19 mouse cellular contexts compared by ENCODE assay signal in genomic region chr5:110997692-110998091, GRCm38 (mm10).
DNase-seq lines count a peak whose midpoint lies in the region; ATAC-seq and TF ChIP-seq lines count a peak whose summit lies in the region.
"Had no signal": no experiment of that assay in that cellular context is flagged by ENCODE, and none has a peak within 500 bp of the region (broad histone marks: within the 10 kb centered on the region; RNA-seq: fewer than 3 reads in every experiment).

No protein-coding gene starts in this region.

- H3K9me3 ChIP-seq in midbrain, embryonic 15.5 days = no peaks in the 10 kb centered on the region
- no peaks in the 10 kb centered on the region for H3K9me3 ChIP-seq in midbrain, embryonic 10.5 days (replicated peaks)
- no peaks in the 10 kb centered on the region for H3K9me3 ChIP-seq in forebrain, embryonic 16.5 days (ENCODE audit: control insufficient read depth, low read length)
- H3K9me3 ChIP-seq: embryonic facial prominence, embryonic 12.5 days; heart, embryonic 13.5 days had no signal

- H3K9ac ChIP-seq in midbrain, embryonic 15.5 days = no peak overlapping the region
- H3K9ac ChIP-seq in forebrain, embryonic 16.5 days (replicated peaks; ENCODE audit: low read depth, low read length) = no peak overlapping the region
- H3K9ac ChIP-seq: embryonic facial prominence, embryonic 12.5 days; heart, embryonic 13.5 days had no signal

- H3K27me3 ChIP-seq in midbrain, embryonic 15.5 days (replicated peaks) = no peaks in the 10 kb centered on the region
- no peaks in the 10 kb centered on the region for H3K27me3 ChIP-seq in midbrain, embryonic 10.5 days (ENCODE audit: low read depth, poor library complexity, severe bottlenecking)
- no peaks in the 10 kb centered on the region for H3K27me3 ChIP-seq in forebrain, embryonic 16.5 days (replicated peaks; ENCODE audit: control insufficient read depth, insufficient read depth, low read length)
- H3K27me3 ChIP-seq: embryonic facial prominence, embryonic 12.5 days; heart, embryonic 13.5 days had no signal

- peaks cover 20% of the 10 kb centered on the region for H3K4me1 ChIP-seq in midbrain, embryonic 15.5 days
- peaks cover 6% of the 10 kb centered on the region for H3K4me1 ChIP-seq in midbrain, embryonic 10.5 days
- peaks cover 50% of the 10 kb centered on the region for H3K4me1 ChIP-seq in forebrain, embryonic 16.5 days (replicated peaks; ENCODE audit: control insufficient read depth, insufficient read depth, low read length)

- no peak for TF ChIP-seq CTCF in gastrocnemius, adult 2 months (IDR thresholded peaks at IDR 0.05)

- no peaks in the 10 kb centered on the region for H3K36me3 ChIP-seq in midbrain, embryonic 15.5 days (replicated peaks)
- no peaks in the 10 kb centered on the region for H3K36me3 ChIP-seq in midbrain, embryonic 10.5 days
- no peaks in the 10 kb centered on the region for H3K36me3 ChIP-seq in forebrain, embryonic 16.5 days (ENCODE audit: control insufficient read depth, insufficient read depth)
- H3K36me3 ChIP-seq: embryonic facial prominence, embryonic 12.5 days; heart, embryonic 13.5 days had no signal

- DNase-seq in gastrocnemius, adult 2 months = no peak
- DNase-seq in gastrocnemius, postnatal 10 days = no peak
- no peak for DNase-seq in midbrain, embryonic 10.5 days (ENCODE audit: low spot score)
- DNase-seq in lung, postnatal 36 days = no peak
- DNase-seq: adrenal gland, adult 2 months; cerebellum, adult 11-12 months; heart, postnatal 4 days; kidney, adult 9 months; kidney, postnatal 25 days; lung, adult 18-20 months; lung, postnatal 14 days; right cerebral cortex, adult 18-20 months had no signal

- WGBS in midbrain, embryonic 15.5 days = 46% methylated on average over 7 of the region's 7 CpGs
- WGBS in midbrain, embryonic 10.5 days = 87% methylated on average over 7 of the region's 7 CpGs
- WGBS in forebrain, embryonic 16.5 days = 11% methylated on average over 7 of the region's 7 CpGs

- 0 out of 2 replicates have a peak overlapping the region, but pooled peaks have one; percentile 2 for H3K4me2 ChIP-seq in midbrain, embryonic 15.5 days
- H3K4me2 ChIP-seq in forebrain, embryonic 16.5 days (ENCODE audit: low read length) = peak overlapping the region; percentile 10
- H3K4me2 ChIP-seq: embryonic facial prominence, embryonic 12.5 days; liver, embryonic 11.5 days had no signal

- H3K4me3 ChIP-seq in gastrocnemius, adult 2 months = peak overlapping the region; percentile 1; the same call in 1 of the 2 replicates
- H3K4me3 ChIP-seq in midbrain, embryonic 15.5 days = no peak overlapping the region
- H3K4me3 ChIP-seq in midbrain, embryonic 10.5 days = no peak overlapping the region
- H3K4me3 ChIP-seq in forebrain, embryonic 16.5 days (replicated peaks; ENCODE audit: low read length) = no peak overlapping the region
- H3K4me3 ChIP-seq: embryonic facial prominence, embryonic 12.5 days; heart, embryonic 13.5 days had no signal

- H3K27ac ChIP-seq in gastrocnemius, adult 2 months = peak overlapping the region; percentile 79
- no peak overlapping the region for H3K27ac ChIP-seq in midbrain, embryonic 15.5 days
- H3K27ac ChIP-seq in midbrain, embryonic 10.5 days (replicated peaks) = no peak overlapping the region
- peak overlapping the region; percentile 94 for H3K27ac ChIP-seq in forebrain, embryonic 16.5 days (ENCODE audit: low read length)
- H3K27ac ChIP-seq: embryonic facial prominence, embryonic 12.5 days; heart, embryonic 13.5 days; stomach, postnatal 0 days had no signal

- ATAC-seq in midbrain, embryonic 15.5 days (replicated peaks) = no peak
- peak; percentile 63 for ATAC-seq in forebrain, embryonic 16.5 days
- ATAC-seq in erythroblast, adult 5-6 weeks (replicated peaks; ENCODE audit: low FRiP score, poor library complexity, severe bottlenecking) = no peak

- intact Hi-C loops in gastrocnemius, adult 2 months (cut with DNase I) = no loop called here

Comparison
In these comparisons a context has a peak if more than half of its experiments do, and no peak if none do; other contexts are left out.
1. H3K27ac ChIP-seq: peak in gastrocnemius, adult 2 months (single experiment) and forebrain, embryonic 16.5 days (single experiment); none in midbrain, embryonic 15.5 days (single experiment) and midbrain, embryonic 10.5 days (single experiment).